Mouse (Mus musculus): Measurements from ENCODE around the gene Hsd11b1. TPM values are rescaled to one million over a fixed set of nuclear protein-coding genes. Genes with fewer than 3 reads are reported as not detected.
"Not testable (repeated sequence)": the region's sequence is repeated elsewhere in the genome, so short reads cannot be mapped to it uniquely, and the experiment has no call there.

Hsd11b1 gene
- polyA plus RNA-seq, 1 experiment from 2014 or later = not detected

GRCm38 (mm10) chr1:193255032-193255431, 8.8 kb downstream of the Hsd11b1 start:
- H3K27ac ChIP-seq = no peak overlapping the region
- H3K36me3 ChIP-seq = no peaks in the 10 kb centered on the region
- no peak overlapping the region for H3K9ac ChIP-seq
- ATAC-seq (ENCODE audit: low FRiP score, low read depth) = no peak
- H3K27me3 ChIP-seq (replicated peaks) = no peaks in the 10 kb centered on the region
- H3K4me2 ChIP-seq (replicated peaks) = no peak overlapping the region
- H3K9me3 ChIP-seq = no peaks in the 10 kb centered on the region
- H3K4me1 ChIP-seq = 0 out of 2 replicates have a peak, but pooled peaks cover 4% of the 10 kb centered on the region
- WGBS = 62% methylated on average over 8 of the region's 8 CpGs
- H3K4me3 ChIP-seq = no peak overlapping the region

GRCm38 (mm10) chr1:193253895-193254294, 10.0 kb downstream of the Hsd11b1 start:
- not testable (repeated sequence) for H3K9me3 ChIP-seq; H3K4me2 ChIP-seq (replicated peaks); H3K36me3 ChIP-seq; H3K4me3 ChIP-seq; H3K27ac ChIP-seq; H3K9ac ChIP-seq; H3K27me3 ChIP-seq (replicated peaks); ATAC-seq (ENCODE audit: low FRiP score, low read depth); H3K4me1 ChIP-seq
- 74% methylated on average over 3 of the region's 3 CpGs for WGBS

GRCm38 (mm10) chr1:193252616-193253015, 11.3 kb downstream of the Hsd11b1 start:
- H3K27me3 ChIP-seq (replicated peaks) = no peaks in the 10 kb centered on the region
- no peaks in the 10 kb centered on the region for H3K9me3 ChIP-seq
- H3K36me3 ChIP-seq = no peaks in the 10 kb centered on the region
- no peak overlapping the region for H3K9ac ChIP-seq
- ATAC-seq (ENCODE audit: low FRiP score, low read depth) = no peak
- H3K4me2 ChIP-seq (replicated peaks) = no peak overlapping the region
- no peak overlapping the region for H3K4me3 ChIP-seq
- 0 out of 2 replicates have a peak, but pooled peaks cover 4% of the 10 kb centered on the region for H3K4me1 ChIP-seq
- H3K27ac ChIP-seq = no peak overlapping the region
- 34% methylated on average over 5 of the region's 5 CpGs for WGBS

DNA sequence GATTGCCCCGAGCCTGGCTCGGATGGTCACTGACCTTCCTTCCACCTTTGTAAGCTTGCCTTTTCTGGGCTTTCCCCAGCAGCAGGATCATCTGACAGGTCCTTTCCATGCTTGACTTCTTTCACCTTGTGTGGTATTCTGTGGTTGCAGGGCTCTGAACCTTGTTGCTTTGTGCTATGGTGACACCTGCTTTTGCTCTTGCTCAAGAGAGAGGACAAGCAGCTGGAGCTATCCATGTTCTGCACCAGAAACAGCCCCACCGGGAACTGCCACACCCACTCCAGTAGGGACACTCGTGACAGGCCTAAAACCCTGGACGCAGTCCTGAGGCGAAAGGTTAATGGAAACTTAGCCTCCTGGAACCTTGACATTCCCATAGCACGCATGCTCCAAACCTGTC, 12.5 kb downstream of the Hsd11b1 start:
- ATAC-seq (ENCODE audit: low FRiP score, low read depth) = no peak
- 83% methylated on average over 7 of the region's 7 CpGs for WGBS
- 0 out of 2 replicates have a peak, but pooled peaks cover 4% of the 10 kb centered on the region for H3K4me1 ChIP-seq
- H3K27me3 ChIP-seq (replicated peaks) = no peaks in the 10 kb centered on the region
- H3K27ac ChIP-seq = no peak overlapping the region
- no peaks in the 10 kb centered on the region for H3K36me3 ChIP-seq
- no peak overlapping the region for H3K9ac ChIP-seq
- H3K4me2 ChIP-seq (replicated peaks) = no peak overlapping the region
- no peak overlapping the region for H3K4me3 ChIP-seq
- H3K9me3 ChIP-seq = no peaks in the 10 kb centered on the region

GRCm38 (mm10) chr1:193250026-193250425, 13.8 kb downstream of the Hsd11b1 start:
- Histone ChIP-seq H3K36me3 (no peaks in the 10 kb centered on the region), H3K4me3 (no peak overlapping the region), H3K9me3 (no peaks in the 10 kb centered on the region), H3K4me1 (0 out of 2 replicates have a peak, but pooled peaks cover 4% of the 10 kb centered on the region), H3K9ac (no peak overlapping the region), H3K27me3 (replicated peaks) (no peaks in the 10 kb centered on the region), H3K4me2 (replicated peaks) (no peak overlapping the region), H3K27ac (no peak overlapping the region)
- ATAC-seq (ENCODE audit: low FRiP score, low read depth) = no peak
- WGBS = 82% methylated on average over 2 of the region's 2 CpGs

- H3K9me3 ChIP-seq = no peaks in the 10 kb centered on the region
- no peak overlapping the region for H3K9ac ChIP-seq
- ATAC-seq (ENCODE audit: low FRiP score, low read depth) = no peak
- H3K4me3 ChIP-seq = no peak overlapping the region
- no peaks in the 10 kb centered on the region for H3K4me1 ChIP-seq
- WGBS = 84% methylated on average over 6 of the region's 6 CpGs
- no peak overlapping the region for H3K4me2 ChIP-seq (replicated peaks)
- H3K36me3 ChIP-seq = no peaks in the 10 kb centered on the region
- H3K27ac ChIP-seq = no peak overlapping the region
- H3K27me3 ChIP-seq (replicated peaks) = no peaks in the 10 kb centered on the region
Observed at GRCm38 (mm10) chr1:193244235-193244634, 19.6 kb downstream of the Hsd11b1 start.

GRCm38 (mm10) chr1:193243571-193244193, 20.2 kb downstream of the Hsd11b1 start:
- Histone ChIP-seq H3K9me3 (no peaks in the 10 kb centered on the region), H3K27ac (no peak overlapping the region), H3K4me3 (no peak overlapping the region), H3K36me3 (no peaks in the 10 kb centered on the region), H3K27me3 (replicated peaks) (no peaks in the 10 kb centered on the region), H3K9ac (no peak overlapping the region), H3K4me2 (replicated peaks) (no peak overlapping the region), H3K4me1 (no peaks in the 10 kb centered on the region)
- WGBS = 58% methylated on average over 10 of the region's 10 CpGs
- ATAC-seq (ENCODE audit: low FRiP score, low read depth) = no peak

GRCm38 (mm10) chr1:193242863-193243262, 21.0 kb downstream of the Hsd11b1 start:
- H3K4me2 ChIP-seq (replicated peaks) = no peak overlapping the region
- no peaks in the 10 kb centered on the region for H3K9me3 ChIP-seq
- H3K27me3 ChIP-seq (replicated peaks) = no peaks in the 10 kb centered on the region
- H3K9ac ChIP-seq = no peak overlapping the region
- no peak overlapping the region for H3K4me3 ChIP-seq
- WGBS = 51% methylated on average over 4 of the region's 4 CpGs
- ATAC-seq (ENCODE audit: low FRiP score, low read depth) = no peak
- no peaks in the 10 kb centered on the region for H3K4me1 ChIP-seq
- H3K36me3 ChIP-seq = no peaks in the 10 kb centered on the region
- H3K27ac ChIP-seq = no peak overlapping the region

DNA sequence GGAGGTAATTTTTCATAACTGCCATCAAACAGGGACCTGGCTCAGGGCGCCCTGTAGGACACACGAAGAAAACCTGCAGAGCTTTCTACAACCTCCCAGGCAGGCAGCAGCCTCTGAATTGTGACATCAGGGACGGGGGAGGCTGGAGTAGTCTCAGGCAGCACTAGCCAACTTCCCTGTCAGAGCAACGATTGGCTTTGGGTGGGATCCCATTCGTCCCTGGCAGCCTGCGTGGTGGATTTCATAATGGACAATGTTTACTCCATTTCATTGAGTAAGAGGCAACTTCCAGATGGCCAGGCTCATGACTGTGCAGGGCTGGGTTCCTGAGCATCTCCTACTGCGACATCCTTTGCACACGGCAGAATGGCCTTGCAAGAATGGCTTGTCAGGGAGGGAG, 21.6 kb downstream of the Hsd11b1 start:
- Histone ChIP-seq H3K9me3 (no peaks in the 10 kb centered on the region), H3K27ac (no peak overlapping the region), H3K4me2 (replicated peaks) (no peak overlapping the region), H3K9ac (no peak overlapping the region), H3K4me3 (no peak overlapping the region), H3K27me3 (replicated peaks) (no peaks in the 10 kb centered on the region), H3K4me1 (no peaks in the 10 kb centered on the region), H3K36me3 (no peaks in the 10 kb centered on the region)
- WGBS = 81% methylated on average over 8 of the region's 8 CpGs
- no peak for ATAC-seq (ENCODE audit: low FRiP score, low read depth)

GRCm38 (mm10) chr1:193241436-193241835, 22.4 kb downstream of the Hsd11b1 start:
- ATAC-seq (ENCODE audit: low FRiP score, low read depth) = no peak
- 93% methylated on average over 4 of the region's 4 CpGs for WGBS
- no peaks in the 10 kb centered on the region for H3K27me3 ChIP-seq (replicated peaks)
- H3K9ac ChIP-seq = no peak overlapping the region
- H3K36me3 ChIP-seq = no peaks in the 10 kb centered on the region
- H3K9me3 ChIP-seq = no peaks in the 10 kb centered on the region
- H3K4me3 ChIP-seq = no peak overlapping the region
- no peaks in the 10 kb centered on the region for H3K4me1 ChIP-seq
- H3K4me2 ChIP-seq (replicated peaks) = no peak overlapping the region
- H3K27ac ChIP-seq = no peak overlapping the region

DNA sequence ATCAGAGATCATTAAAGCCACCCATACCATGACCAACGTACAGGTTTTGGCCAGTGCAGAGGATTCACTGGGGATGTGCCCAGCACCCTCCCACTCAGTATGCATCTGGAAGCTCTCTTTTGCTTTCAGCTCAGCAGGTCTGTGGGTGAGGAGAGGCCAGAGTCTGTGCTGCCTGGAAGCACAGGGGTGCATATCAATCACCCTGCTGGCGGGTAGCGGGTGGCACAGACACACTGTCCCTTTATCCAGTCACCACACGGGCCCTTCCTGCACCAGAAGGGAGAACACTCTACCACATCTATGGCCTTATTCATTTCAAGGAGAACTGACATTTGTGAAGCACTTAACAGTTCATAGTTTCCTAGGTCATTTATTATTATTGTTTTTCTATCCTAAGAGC, 25.4 kb downstream of the Hsd11b1 start:
- Histone ChIP-seq H3K4me1 (no peaks in the 10 kb centered on the region), H3K27ac (no peak overlapping the region), H3K4me3 (no peak overlapping the region), H3K36me3 (no peaks in the 10 kb centered on the region), H3K9me3 (no peaks in the 10 kb centered on the region), H3K27me3 (replicated peaks) (no peaks in the 10 kb centered on the region), H3K4me2 (replicated peaks) (no peak overlapping the region), H3K9ac (no peak overlapping the region)
- 31% methylated on average over 4 of the region's 4 CpGs for WGBS
- no peak for ATAC-seq (ENCODE audit: low FRiP score, low read depth)

DNA sequence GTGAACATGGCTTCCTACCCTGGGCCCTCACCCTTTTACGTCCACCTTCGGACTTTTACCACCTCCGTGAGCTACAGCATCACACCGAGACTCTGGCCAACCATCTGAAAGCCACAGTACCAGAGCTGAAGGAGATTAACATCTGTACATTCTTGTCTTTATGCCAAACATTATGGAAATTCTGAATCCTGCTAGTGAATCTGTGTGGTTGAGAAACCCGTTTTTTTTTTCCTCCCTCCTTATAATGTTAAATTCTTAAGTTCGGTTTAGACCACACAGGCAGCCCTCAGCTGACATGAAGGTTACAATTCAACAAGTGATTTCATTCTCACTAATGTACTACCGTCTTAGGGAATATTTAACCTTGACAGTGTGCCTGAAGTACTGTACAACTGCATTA, 28.9 kb downstream of the Hsd11b1 start:
- Histone ChIP-seq H3K36me3 (no peaks in the 10 kb centered on the region), H3K9me3 (no peaks in the 10 kb centered on the region), H3K9ac (no peak overlapping the region), H3K27me3 (replicated peaks) (no peaks in the 10 kb centered on the region), H3K27ac (no peak overlapping the region), H3K4me1 (no peaks in the 10 kb centered on the region), H3K4me3 (no peak overlapping the region), H3K4me2 (replicated peaks) (no peak overlapping the region)
- ATAC-seq (ENCODE audit: low FRiP score, low read depth) = no peak
- 89% methylated on average over 7 of the region's 7 CpGs for WGBS

DNA sequence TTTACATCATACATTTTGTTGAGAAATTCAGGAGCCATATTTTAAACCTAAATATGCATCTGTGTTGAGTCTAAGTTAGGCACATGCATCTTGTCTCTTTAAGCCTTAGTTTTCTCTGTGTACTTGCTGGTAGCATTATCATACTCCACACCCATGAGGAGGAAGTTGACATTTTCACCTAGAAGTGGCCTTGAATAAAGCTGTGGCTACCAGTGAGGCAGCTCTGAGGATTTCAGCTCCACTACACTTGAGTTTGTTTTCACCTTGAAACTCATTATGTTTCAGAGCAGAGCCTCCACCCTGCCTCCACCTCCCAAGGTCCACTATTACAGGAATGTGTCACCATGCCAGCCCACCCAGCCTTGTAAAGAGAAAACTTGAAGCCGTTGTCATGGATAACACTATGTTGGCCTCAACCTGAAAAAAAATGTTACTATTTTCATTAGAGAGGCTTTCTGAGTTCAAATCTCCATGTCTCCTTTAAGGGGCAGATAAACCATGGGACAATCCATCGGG, 29.7 kb downstream of the Hsd11b1 start:
- WGBS = 94% methylated on average over 2 of the region's 2 CpGs
- ATAC-seq (ENCODE audit: low FRiP score, low read depth) = no peak
- no peaks in the 10 kb centered on the region for H3K36me3 ChIP-seq
- H3K4me2 ChIP-seq (replicated peaks) = no peak overlapping the region
- H3K9ac ChIP-seq = no peak overlapping the region
- H3K4me3 ChIP-seq = no peak overlapping the region
- no peak overlapping the region for H3K27ac ChIP-seq
- no peaks in the 10 kb centered on the region for H3K4me1 ChIP-seq
- H3K9me3 ChIP-seq = no peaks in the 10 kb centered on the region
- H3K27me3 ChIP-seq (replicated peaks) = no peaks in the 10 kb centered on the region
